Mouse (Mus musculus) lung, postnatal 0 days (tissue): ENCODE measurements at regions not wholly inside any gene's neighbourhood (a gene's known extent, or its start where the extent isn't known, plus 50 kb on each side); places are given as distances from the start of the nearest gene placed in this dataset.

Source experiments
- CTCF ChIP-seq: IDR thresholded peaks from 2 replicates; pipeline ENCODE4 v1.5.1; 2016; ENCODE audit warnings: antibody characterized with exemption, mild to moderate bottlenecking
- EP300 ChIP-seq: IDR thresholded peaks from 2 replicates; pipeline ENCODE4 v1.6.1; 2016; ENCODE audit warnings: antibody characterized with exemption, mild to moderate bottlenecking, control low read depth

- TF ChIP-seq CTCF (no peak), EP300 (no peak)
These were observed 81.4 kb upstream of the Syt1 start for GRCm38 (mm10) chr10:109092219-109092618.
